Mouse (Mus musculus) testis, postnatal 10 days (tissue): ENCODE measurements at regions not wholly inside any gene's neighbourhood (a gene's known extent, or its start where the extent isn't known, plus 50 kb on each side); places are given as distances from the start of the nearest gene placed in this dataset.

ENCODE experiments used
- DNase-seq: peaks from one replicate; pipeline ENCODE4 v3.0.0; 2021; ENCODE audit warnings: low spot score

GRCm38 (mm10) chr11:56285575-56286260 lies 244.9 kb upstream of the Nmur2 start:
- DNase-seq = no peak

GRCm38 (mm10) chr11:56281201-56281600 lies 240.4 kb upstream of the Nmur2 start:
- DNase-seq = no peak

DNA sequence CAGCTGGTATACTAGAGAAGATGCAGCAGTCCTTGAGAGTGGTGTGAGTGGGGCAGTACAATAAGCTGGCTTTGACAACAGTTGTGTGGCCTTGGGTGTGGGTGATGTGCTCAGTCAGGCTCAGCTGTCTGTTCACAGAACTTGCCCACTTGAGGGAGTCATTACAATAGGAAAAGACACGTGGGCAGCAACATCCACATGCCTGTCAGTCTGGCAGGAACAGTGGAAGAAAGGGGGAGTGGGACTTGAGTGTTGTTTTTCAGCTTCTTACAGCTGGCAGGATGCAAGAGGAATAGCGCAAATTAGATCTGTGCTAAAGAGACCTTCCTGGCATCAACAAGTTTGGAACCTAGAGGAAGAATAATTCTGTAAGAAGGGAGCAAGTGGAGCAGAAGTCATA lies 239.4 kb upstream of the Nmur2 start:
- no peak for DNase-seq

GRCm38 (mm10) chr11:56269915-56270493 lies 229.2 kb upstream of the Nmur2 start:
- DNase-seq = no peak

DNA sequence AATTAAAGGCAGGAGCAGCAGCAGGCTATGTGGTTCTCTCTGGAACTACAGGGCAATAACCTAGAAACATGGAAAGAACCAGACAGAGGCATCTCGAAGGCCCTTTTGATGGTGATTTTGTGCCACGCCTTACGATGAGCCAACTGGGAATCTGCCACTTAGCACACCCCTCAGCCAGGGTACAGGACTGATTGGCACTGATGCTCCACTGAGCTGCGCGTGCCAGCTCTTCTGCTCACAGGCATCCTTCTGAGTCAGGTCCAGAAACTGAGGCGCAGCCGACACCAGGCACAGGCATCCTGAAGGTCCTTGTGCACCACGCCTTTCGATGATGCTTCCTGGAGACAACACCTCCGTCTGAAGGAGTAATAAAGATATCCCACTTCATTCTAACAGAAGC lies 221.9 kb upstream of the Nmur2 start:
- no peak for DNase-seq

- DNase-seq = no peak
Measured at GRCm38 (mm10) chr11:56256356-56256755, 215.5 kb upstream of the Nmur2 start.

DNA sequence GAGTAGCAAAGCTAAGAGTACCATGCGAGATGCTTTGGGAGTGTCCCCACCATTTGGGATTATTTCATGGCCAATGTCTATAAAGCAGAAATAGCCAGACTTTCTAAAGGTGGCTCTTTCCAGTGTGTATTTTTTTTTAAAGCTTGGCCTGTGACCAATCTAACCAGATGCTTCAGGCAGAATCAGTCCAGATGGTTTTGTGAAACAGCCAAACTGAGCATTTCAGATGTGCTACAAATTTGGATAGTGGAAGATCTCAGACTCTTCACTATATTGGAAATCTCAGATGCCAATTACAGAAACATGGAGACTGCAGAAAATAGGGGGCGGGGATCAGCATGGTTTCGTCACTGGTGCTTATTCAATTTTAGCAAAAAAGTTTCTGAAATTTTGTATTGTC lies 213.6 kb upstream of the Nmur2 start:
- no peak for DNase-seq

DNA sequence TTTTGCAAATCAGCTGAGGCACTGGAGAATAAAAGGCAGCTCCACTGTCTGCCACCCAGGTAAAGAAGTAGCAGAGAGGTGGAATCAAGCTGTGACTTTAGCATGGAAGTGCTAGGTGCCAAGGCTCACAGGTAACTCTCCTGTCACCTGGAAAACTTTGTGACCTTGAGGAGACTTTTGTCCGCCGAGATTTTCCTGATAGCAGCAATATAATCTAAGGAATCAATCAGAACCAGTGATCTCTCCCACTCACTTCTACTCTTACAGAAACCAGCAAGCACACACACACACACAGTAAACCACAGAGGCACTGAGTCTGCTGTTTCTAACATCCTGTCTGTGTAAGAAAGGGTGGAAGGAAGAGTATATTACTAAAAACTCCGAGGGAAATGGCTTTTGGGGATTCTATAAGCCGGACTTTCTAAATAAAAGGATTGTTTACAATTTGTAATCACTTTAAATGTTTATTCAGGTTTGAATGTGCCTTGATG lies 206.6 kb upstream of the Nmur2 start:
- no peak for DNase-seq

GRCm38 (mm10) chr11:56246549-56247332 lies 205.9 kb upstream of the Nmur2 start:
- DNase-seq = no peak

GRCm38 (mm10) chr11:56244951-56245350 lies 204.1 kb upstream of the Nmur2 start:
- DNase-seq = no peak

GRCm38 (mm10) chr11:56243447-56243846 lies 202.6 kb upstream of the Nmur2 start:
- no peak for DNase-seq

GRCm38 (mm10) chr11:56238745-56239144 lies 197.9 kb upstream of the Nmur2 start:
- DNase-seq = no peak

DNA sequence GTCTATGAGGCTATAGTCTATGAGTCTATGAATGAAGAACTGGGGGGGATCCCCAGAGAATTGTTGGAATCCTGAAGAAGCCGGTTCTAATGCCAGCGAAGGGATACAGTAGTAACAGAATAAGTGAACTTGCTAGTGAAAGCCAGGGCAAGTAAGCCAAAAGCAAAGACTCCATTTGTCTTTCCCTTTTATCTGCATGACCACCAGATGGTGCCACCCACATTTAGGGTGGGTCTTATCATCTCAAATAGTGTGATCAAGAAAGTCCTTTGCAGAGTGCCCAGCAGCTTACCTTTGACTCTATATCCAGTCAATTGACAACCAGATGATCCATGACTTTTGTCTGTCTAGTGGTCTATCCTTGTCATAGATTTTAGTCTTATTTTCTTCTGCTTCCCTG lies 184.2 kb upstream of the Nmur2 start:
- peak; percentile 45 for DNase-seq

DNA sequence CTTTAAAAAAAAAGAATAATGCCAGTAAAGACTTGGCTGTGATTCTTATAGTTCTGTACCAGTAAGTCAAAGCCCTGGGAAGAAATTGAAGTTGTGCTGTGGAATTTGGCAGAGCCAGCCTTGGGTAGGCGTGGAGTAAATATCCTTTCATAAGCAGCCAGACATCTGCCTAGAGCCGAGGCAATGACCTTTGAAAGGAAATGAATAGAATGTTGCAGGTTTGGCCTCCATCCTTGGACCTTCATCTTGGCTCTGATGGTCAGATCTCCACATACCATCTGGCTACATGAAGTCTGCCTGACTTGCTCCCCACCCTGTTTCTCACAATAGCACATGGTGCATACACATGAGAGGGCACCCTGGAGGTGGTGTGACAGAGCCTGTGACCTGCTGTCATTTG lies 174.9 kb upstream of the Nmur2 start:
- DNase-seq = no peak

DNA sequence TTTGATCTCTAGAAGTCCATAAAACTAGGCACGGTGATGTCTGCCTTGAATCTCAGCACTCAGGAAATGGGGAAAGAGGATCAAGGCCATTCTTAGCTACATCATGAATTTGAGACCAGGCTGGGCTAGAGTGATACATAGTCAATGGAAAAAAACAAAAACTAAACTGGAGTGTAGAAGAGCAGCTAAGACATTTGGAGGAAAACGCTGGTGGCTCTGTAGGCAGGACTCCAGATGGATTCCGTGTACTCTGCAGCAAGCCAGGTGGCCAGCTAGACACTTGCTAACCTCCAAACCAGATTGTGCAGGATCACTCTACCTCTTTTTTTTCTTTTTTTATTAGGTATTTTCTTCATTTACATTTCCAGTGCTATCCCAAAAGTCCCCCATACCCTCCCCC lies 161.0 kb upstream of the Nmur2 start:
- DNase-seq = no peak

DNA sequence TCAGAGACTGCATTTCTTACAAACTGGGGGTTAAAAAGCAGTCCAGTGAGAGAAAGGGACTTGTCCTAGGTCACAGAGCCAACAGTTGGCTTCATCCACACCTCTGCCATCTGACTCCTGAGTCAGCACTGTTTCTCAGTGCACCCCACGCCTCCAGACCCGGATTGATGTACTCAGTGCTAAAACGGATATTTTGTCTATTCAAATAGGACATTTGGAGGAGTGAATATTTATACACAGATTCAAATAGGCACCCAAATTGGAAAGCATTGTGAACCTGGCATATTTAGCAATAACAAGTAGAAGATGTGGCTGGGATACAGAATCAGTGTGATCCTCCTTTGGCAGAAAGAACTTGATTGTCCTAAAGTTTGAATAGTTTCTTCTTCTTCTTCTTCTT lies 154.5 kb upstream of the Nmur2 start:
- DNase-seq = no peak

GRCm38 (mm10) chr11:56193426-56193825 lies 152.6 kb upstream of the Nmur2 start:
- DNase-seq = no peak

DNA sequence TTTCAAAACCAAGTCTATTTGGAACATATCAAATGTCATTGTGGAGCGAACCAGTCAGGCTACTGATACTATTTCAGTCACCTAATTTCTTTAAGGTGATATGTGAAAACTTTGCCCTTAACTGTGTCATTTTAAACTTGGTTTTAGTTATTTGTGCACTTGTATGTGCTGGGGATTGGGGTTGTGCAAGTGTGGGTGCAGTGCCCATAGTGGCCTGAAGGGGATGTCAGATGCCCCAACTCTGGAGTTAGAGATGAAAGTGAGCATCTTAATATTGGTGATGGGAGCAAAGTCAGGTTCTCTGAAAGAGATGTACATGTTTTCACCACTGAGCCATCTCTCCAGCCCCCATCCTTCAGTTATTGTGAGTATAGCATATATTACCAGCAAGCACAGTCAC lies 133.1 kb upstream of the Nmur2 start:
- DNase-seq = no peak

- no peak for DNase-seq
Measured at GRCm38 (mm10) chr11:56173246-56173645, 132.4 kb upstream of the Nmur2 start.

GRCm38 (mm10) chr11:56169576-56169975 lies 128.8 kb upstream of the Nmur2 start:
- no peak for DNase-seq

DNA sequence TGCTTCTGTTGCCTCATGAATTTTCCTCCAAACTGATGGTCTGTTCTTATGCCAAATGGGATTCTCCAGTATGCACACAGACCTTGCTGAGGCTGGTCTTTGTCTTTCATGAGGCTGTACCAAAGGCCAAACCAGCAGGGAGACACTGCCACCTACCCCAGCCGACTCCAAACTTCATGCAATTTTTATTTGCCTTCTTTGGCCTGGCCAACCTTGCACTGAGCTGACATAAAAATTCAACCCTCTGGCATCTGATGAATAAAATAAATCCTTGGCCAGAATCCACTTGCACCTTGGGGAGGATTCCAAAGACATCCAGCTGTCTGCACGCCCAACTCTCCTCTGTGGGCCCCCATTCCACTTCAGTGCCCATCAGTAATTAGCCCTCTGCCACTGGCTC lies 126.0 kb upstream of the Nmur2 start:
- no peak for DNase-seq

- DNase-seq = no peak
Measured at GRCm38 (mm10) chr11:56165759-56166158, 124.9 kb upstream of the Nmur2 start.

GRCm38 (mm10) chr11:56160286-56160685 lies 119.5 kb upstream of the Nmur2 start:
- DNase-seq = no peak
